Mouse (Mus musculus): Measurements from ENCODE around the gene Pigq.
A peak's percentile ranks its signal among the peaks of the same experiment; 100 is the strongest.

Pigq gene

GRCm38 (mm10) chr17:25957586-25958051, 12.9 kb upstream of the Pigq start:
- DNase-seq = no peak

DNA sequence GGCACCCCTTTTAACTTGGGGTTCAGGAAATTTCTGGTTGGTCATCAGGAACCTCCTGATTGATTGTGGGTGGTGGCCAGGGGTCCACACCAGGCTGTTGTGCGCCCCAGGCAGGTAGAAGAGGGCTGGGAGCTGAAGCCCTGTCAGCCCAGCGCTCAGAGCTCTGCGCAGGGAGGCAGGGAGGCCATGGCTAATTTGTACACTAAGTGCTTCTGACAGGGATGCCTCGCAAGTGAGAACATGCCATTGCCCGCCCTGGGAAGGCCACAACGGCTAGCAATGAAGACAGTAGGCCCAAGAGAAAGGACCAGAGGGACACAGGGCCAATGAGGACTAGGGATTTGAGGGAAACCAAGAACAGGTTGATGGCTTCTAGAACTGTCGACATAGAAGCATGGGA, 11.9 kb upstream of the Pigq start:
- no peak for DNase-seq

GRCm38 (mm10) chr17:25956201-25956600, 11.5 kb upstream of the Pigq start:
- no peak for DNase-seq

GRCm38 (mm10) chr17:25955736-25956135, 11.0 kb upstream of the Pigq start:
- no peak for DNase-seq

GRCm38 (mm10) chr17:25954671-25955070, 9.9 kb upstream of the Pigq start:
- no peak for DNase-seq

- no peak for DNase-seq
Observed at GRCm38 (mm10) chr17:25953161-25953560, 8.4 kb upstream of the Pigq start.

DNA sequence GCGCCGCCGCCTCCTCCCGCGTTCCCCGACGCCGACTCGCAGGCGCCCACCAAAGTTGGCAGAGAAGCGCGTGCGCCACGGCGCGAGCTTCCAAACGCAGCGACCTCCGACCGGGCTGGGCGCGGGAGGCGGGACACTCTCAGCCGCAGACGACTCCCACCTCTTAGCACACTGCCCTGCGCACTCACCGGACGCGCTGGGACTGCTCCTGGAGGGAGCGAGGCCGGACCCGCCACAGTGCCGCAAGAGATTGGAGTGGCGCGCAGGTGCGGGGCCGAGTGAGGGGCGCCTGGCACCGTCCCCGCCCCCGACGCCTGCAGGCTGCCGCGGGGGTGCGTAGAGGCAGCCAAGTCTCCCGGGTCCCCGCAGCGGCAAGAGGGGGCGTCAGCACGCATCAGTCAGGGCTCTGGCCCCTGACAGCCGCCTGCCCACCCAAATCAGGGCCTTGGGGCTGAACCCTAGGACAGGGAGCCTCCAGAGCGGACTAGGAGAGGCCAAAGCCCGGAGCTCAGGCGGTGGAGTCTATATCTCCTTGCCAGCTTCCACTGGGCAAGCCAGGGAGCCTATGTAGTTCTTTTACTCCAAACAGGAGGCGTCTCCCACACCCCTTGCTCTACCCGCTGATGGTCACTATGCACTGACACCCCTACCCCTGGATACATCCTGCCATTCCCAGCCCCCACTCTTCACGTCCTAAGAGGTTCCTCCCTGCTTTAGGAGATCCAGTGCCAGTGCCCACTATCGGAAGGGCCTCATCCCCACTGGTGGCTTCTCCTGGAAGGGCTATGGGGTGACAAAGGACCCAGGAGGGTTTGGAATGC, 7.3 kb upstream of the Pigq start, which contains the start of gene A930017K11Rik:
TSS of gene A930017K11Rik (minus strand) at position 763 of the 821 bp plus-strand sequence.
- DNase-seq = no peak

DNA sequence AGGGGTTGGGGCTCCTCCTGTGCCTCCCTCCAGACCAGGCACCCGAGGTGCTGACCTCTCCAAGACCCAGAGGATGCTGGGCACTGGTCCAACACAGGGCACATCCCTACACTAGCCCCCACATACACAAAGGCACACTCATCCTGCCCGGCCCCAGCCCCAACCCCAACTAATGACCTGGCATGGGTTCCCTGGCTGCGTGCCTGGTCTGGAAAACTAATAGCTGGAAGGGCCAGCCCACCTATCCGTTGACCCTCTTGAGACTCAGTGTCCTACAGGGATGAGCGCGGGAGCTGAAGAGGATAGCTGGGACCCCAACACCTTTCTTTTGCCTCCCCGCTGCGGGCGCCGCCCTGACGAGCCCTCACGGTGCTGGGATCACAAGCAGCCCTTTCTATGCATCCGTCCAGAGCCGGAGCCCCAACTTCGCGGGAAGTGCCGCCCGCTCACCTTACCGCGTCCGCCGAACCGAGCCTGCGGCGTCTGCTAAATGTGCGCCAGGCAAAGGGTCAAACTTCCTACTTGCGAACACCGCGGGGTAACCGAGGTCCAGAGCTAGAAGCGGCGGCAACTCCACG, 6.6 kb upstream of the Pigq start:
- peak; percentile 45 for DNase-seq

GRCm38 (mm10) chr17:25950706-25951105, 6.0 kb upstream of the Pigq start:
- no peak for DNase-seq

DNA sequence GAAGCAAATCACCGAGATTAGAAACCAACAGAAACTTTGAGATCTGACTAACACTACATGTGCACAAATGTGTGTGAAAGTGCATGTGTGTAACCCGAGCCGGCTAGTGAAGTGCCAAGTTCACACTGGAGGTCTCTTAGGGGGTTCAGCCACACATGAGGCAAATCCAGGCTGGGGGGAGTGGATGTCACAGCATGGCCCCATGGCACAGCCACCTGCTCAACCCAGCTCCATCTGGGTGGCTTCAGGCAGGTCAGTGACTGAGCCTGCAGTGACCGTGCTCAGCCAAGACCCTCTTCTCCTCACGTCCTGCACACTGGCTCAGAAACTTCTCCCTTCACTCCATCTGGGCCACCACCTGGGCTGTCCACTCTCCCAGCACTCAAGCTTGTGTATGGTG, 5.2 kb upstream of the Pigq start:
- DNase-seq = no peak

GRCm38 (mm10) chr17:25948051-25948450, 3.3 kb upstream of the Pigq start:
- DNase-seq = no peak

DNA sequence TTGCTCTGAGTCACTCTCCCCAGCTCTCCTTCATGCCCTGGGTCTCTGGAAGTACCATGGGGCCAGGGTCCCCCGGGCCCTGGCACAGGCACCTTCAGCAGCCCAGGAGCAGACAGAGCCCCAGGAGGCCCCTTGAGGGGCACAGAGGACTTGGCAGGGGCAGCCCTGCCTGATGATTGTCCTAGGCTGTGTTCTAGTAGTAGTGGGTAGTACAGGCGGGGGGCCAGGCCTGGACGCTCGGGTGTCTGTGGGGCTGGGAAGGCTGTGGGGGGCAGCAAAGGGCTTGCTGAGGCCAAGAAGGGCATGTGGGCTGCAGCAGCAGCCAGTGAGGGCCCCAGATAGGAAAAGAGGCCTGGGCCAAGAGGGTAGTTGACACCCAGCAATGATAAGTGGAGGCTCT, 2.8 kb upstream of the Pigq start:
- DNase-seq = no peak

GRCm38 (mm10) chr17:25946891-25947290, 2.2 kb upstream of the Pigq start:
- DNase-seq = no peak

GRCm38 (mm10) chr17:25946349-25946748, 1.6 kb upstream of the Pigq start:
- DNase-seq = no peak

- DNase-seq = peak; percentile 68
Observed at GRCm38 (mm10) chr17:25945517-25946155, 900 bp upstream of the Pigq start.

DNA sequence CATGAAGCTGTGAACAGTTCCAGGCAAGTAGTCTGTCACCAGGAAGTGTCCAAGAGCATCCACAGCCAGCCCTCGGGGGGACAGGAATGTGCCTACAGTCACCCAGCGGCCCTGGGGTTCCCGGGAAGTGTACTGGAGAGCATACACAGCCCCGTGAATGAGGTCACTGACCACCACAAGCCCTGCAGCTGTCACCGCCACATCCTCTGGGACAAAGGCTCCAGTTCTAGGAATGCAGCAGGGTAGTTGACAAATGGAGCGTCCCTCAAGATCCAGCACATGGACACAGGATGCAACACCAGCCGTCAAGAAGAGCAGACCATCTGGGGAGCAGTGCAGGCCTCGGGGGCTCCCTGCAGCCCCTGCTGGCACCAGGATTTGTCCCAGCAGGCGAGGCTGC, 967 bp downstream of the Pigq start:
- DNase-seq = no peak

DNA sequence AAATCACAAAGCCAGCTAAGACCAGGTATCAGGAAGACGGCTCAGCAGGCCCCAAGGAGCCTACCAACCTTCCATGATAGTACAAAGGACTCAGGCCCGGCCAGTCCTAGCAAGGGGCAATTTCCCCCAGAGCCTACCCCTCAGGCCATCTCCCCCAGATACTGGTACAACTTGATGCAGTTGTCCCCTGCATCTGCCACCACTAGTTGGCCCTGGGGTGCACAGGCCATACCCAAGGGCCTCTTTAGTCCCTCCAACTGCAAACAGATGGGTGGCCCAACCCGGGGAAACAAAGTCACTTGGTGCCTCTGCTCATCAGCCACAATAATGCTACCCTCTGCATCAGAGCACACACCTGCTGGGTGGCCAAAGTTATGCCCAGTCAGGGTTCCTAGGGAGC, 1.5 kb downstream of the Pigq start:
- DNase-seq = no peak

DNA sequence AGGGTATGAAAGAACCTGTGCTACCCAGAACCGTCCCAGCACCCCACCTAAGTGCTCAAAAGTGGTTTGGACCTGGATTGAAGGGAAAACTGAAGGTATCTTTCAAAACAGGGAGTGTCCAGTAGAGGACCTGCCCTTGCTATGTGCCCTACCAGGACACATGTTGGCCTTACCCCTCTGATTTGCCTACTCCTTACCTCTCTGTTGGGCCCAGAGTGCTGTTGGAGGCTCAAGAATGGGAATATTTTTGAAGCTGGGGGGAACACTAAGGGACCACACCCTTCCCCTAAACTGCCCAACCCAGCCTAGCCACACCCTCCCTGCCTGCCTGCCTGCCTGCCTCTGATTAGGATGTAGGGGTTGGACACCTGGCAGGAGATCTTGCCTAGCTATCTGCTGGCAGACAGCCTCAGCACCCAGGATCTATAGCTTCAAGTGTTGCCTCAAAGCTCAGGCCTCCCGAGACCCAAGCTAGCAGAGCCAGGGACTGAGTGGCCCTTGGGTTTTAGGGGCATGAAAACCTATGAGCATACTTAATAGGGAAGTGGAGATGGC, 2.1 kb downstream of the Pigq start:
- DNase-seq = no peak

- DNase-seq = peak; percentile 85
Observed at GRCm38 (mm10) chr17:25941511-25942241, 3.1 kb downstream of the Pigq start.

- DNase-seq = no peak
Observed at GRCm38 (mm10) chr17:25934526-25934925, 10.2 kb downstream of the Pigq start.

GRCm38 (mm10) chr17:25925348-25925747, 19.4 kb downstream of the Pigq start:
- no peak for DNase-seq

GRCm38 (mm10) chr17:25922120-25922519, 22.6 kb downstream of the Pigq start:
- peak; percentile 36 for DNase-seq

Data from kidney, adult 18-20 months (tissue).